Mouse (Mus musculus): ENCODE measurements around the gene Hspa5.
"Not testable (repeated sequence)": the region's sequence is repeated elsewhere in the genome, so short reads cannot be mapped to it uniquely, and the experiment has no call there.

Hspa5 gene

GRCm38 (mm10) chr2:34770951-34771350 is 819 bp upstream of the Hspa5 start:
- no peak for DNase-seq (ENCODE audit: inconsistent ontology term)

DNA sequence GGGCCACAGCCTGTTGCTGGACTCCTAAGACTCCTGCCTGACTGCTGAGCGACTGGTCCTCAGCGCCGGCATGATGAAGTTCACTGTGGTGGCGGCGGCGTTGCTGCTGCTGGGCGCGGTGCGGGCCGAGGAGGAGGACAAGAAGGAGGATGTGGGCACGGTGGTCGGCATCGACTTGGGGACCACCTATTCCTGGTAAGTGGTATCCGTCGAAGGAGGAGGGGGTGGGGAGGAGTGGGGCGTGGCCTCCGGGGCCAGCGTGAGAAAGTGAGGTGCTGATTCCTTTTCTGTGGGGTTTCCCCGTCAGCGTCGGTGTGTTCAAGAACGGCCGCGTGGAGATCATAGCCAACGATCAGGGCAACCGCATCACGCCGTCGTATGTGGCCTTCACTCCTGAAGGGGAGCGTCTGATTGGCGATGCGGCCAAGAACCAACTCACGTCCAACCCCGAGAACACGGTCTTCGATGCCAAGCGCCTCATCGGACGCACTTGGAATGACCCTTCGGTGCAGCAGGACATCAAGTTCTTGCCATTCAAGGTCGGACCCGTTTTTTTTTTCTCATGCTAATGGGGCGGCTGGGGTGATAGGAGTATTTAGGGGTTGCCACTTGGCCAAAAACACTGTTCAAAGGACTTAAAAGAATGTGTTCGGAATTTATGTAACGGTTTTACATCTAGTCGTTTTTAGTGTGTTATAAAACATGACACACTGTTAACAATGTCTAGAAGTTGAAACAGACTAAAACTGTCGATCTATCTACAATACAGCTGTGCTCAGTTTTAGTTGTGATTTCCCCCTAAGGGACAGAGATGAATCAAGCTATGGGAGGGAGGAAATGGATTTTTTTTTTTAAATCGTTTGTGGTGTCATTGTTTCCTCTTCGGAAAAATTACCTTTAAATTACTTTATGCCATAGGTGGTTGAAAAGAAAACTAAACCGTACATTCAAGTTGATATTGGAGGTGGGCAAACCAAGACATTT is 774 bp downstream of the Hspa5 start:
- DNase-seq (ENCODE audit: inconsistent ontology term): no peak

DNA sequence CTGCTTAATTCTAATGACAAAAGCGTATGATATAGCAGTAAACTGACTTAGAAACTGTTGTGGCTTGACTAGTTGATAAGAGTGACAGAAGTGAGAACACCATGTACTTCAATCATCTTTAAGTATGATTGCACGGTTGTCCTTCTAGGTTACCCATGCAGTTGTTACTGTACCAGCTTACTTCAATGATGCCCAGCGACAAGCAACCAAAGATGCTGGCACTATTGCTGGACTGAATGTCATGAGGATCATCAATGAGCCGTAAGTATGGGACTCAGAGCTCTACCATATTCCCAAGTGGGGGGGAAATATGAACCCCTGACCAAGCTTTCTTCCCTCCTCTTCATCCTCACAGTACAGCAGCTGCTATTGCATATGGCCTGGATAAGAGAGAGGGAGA is 1.9 kb downstream of the Hspa5 start:
- DNase-seq (ENCODE audit: inconsistent ontology term): no peak

DNA sequence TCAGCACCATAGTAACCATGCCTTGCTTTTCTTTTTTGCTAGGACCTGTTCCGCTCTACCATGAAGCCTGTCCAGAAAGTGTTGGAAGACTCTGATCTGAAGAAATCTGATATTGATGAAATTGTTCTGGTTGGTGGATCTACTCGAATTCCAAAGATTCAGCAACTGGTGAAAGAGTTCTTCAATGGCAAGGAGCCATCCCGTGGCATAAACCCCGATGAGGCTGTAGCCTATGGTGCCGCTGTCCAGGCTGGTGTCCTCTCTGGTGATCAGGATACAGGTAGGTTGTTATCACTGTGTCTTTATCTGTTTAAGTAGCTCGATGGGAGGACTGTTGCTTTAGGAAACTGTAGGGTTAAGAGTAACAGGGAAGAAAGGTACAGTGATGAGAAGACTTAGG is 2.7 kb downstream of the Hspa5 start:
- DNase-seq (ENCODE audit: inconsistent ontology term): no peak

- DNase-seq (ENCODE audit: inconsistent ontology term): no peak
These were observed 5.6 kb downstream of the Hspa5 start for GRCm38 (mm10) chr2:34777237-34777868.

DNA sequence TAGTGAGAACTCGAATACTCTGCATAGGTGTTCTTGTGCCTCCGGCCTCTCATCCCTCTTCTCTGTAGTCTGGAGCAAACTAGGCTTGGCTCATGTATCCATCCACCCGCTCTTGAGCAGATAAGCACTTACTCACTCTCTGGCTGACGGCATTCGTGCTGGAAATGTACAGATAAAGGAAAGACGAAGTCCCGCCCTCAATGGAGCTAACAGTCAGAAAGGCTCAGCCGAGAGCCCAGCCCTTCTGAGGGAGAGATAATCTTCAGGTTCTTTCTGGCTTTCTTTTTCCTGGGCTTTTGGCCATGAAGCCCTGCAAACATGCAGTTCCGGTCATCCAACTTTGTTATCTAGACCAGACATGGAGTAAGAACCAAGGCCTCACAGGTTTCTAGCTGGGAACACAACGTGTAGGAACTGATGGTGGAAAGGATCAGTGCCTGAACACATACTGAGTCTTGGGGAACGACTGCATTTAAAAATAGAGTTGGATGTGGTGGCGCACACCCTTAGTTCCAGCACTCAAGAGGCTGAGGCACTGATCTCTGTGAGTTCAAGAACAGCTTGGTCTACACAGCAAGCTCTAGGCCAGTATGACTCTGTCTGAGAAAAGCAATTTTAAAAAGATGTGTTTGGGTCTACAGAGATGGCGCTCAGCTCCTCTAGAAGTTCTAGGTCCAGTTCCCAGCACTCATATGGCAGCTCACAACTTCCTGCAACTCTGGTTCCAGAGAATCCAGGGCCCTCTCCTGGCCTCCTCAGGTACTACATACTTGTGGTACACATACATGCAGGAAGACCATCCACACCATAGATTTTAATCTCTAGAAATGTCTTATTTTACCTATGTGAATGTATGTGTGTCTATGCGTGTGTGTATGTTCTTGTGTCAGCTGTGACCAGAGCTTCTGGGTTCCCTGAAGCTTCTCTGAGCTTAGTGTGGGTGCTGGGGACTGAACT is 11.6 kb downstream of the Hspa5 start:
- no peak for DNase-seq (ENCODE audit: inconsistent ontology term)

GRCm38 (mm10) chr2:34784085-34784484 is 12.3 kb downstream of the Hspa5 start:
- no peak for DNase-seq (ENCODE audit: inconsistent ontology term)

DNA sequence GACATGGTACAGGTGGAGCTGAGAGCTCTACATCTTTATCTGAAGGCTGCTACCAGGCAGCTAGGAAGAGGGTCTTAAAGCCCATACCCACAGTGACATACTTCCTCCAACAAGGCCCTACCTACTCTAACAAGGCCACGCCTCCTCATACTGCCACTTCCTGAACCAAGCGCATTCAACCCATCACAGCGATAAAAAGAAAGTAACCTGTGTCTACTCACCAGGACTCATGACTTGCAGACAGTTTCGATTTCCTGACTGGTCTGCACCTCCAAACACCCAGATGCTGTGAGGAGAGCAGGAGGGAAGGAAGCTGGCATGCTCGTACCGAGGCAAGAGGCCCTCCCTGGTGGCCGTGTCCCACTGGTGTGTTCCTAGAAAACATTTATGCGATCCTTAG is 18.5 kb downstream of the Hspa5 start:
- DNase-seq (ENCODE audit: inconsistent ontology term): no peak

GRCm38 (mm10) chr2:34792543-34792942 is 20.8 kb downstream of the Hspa5 start:
- not testable (repeated sequence) for DNase-seq (ENCODE audit: inconsistent ontology term)

GRCm38 (mm10) chr2:34794511-34794910 is 22.7 kb downstream of the Hspa5 start:
- DNase-seq (ENCODE audit: inconsistent ontology term): no peak

DNA sequence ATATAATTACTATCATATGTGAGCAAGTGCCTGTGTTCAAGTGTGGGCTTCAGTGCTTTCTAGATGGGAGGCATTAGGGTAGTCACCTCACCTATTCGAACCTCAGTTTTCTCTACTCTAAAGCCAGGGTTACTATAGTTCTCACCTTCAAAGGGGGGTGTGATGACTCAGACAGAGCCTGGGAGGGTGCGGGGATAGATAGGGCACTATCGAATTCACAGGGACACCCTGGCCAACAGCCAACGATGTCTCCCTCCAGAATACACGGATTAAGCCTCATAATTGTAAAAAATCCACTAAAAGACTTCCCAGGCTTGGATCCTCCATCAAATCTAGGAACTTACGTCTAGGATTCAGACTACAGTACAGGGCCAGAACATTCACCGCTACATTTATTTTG is 23.7 kb downstream of the Hspa5 start:
- DNase-seq (ENCODE audit: inconsistent ontology term): no peak

DNA sequence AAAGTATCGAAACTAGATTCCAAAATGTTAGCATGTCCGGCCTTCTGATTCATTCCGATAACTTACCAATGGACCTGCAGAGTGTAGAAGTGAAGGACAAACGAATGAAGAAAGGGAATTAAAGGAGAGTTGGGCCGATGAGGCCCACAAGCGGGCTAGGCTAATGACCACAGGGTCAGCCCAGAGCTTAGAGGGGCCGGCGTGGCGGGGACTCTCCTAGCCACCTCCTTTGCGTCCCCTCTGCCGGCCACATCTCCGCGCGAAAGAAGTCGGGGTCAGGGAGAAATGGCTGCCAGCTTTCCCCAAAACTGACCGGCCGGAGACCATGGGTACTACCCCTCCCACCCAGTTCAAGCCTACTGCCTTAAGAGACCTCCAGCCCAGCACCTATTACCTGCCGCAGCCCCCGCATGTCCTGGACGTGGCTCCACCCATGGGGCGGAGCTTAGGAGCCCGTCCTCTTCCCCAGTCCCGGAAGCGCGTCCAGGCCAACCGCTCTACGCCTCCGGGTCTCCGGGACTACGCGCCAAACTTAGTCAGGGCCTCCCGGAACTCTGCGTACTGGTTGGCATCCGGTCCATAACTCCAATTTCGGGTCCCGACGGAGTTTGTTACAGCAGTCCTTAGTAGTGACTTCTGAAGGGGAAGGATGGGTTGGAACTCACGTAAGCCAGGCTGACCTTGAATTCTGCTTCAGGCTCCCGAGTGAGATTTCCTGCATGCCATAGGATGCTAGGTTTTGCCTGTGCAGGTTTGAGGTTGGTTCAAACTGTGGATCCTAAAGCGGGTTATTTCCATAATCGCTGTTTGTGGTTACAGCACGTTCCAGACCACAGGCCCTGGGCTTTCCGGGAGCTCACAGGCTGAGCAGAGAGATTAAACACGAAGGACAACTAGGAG is 27.8 kb downstream of the Hspa5 start, which contains the start of gene Rabepk:
Rabepk (minus strand) TSS at position 556 of the 900 bp plus-strand sequence.
- DNase-seq (ENCODE audit: inconsistent ontology term): peak; percentile 89

DNA sequence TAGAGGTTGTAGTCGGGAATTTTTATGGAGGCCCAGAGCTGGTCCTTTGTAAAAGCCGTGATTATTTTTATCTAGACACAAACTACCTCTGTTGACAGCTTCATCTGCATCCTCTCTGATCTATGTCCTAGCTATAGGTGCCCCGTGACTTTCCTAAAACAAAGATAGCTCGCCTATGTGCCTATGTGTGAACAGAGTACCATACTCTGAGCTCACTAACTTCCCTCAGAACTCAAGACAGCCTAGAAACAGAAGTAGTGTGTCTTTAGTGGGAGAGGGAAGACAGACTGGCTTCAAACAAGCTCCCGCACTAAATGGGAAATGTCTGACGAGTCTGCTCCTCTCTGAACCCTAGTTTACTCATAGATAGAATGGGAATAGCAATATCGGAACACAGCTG is 28.6 kb downstream of the Hspa5 start:
- DNase-seq (ENCODE audit: inconsistent ontology term): no peak

GRCm38 (mm10) chr2:34801516-34802482 is 30.0 kb downstream of the Hspa5 start:
- DNase-seq (ENCODE audit: inconsistent ontology term): peak; percentile 98

- peak; percentile 43 for DNase-seq (ENCODE audit: inconsistent ontology term)
These were observed 30.9 kb downstream of the Hspa5 start for GRCm38 (mm10) chr2:34802565-34803245.

- no peak for DNase-seq (ENCODE audit: inconsistent ontology term)
These were observed 32.0 kb downstream of the Hspa5 start for GRCm38 (mm10) chr2:34803746-34804145.

- no peak for DNase-seq (ENCODE audit: inconsistent ontology term)
These were observed 32.4 kb downstream of the Hspa5 start for GRCm38 (mm10) chr2:34804172-34804571.

DNA sequence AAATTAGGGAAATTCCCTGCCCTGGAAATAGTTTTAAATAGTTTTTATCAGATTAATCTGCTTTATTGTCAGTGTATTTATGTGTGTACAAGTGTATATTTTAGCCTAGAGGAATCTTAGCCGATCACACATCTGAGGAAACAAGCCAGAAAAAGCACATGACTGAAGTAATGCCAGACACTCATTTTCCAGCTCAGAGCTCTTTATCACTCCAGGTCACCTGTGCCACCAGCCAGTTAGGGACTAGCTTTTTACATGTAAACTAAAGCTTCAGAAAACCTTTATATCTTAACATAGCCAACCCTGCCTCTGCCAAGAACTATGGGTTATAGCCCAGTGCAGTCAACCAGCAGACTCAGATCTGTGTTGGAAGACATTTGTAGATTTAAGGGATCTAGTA is 33.0 kb downstream of the Hspa5 start:
- DNase-seq (ENCODE audit: inconsistent ontology term): no peak

DNA sequence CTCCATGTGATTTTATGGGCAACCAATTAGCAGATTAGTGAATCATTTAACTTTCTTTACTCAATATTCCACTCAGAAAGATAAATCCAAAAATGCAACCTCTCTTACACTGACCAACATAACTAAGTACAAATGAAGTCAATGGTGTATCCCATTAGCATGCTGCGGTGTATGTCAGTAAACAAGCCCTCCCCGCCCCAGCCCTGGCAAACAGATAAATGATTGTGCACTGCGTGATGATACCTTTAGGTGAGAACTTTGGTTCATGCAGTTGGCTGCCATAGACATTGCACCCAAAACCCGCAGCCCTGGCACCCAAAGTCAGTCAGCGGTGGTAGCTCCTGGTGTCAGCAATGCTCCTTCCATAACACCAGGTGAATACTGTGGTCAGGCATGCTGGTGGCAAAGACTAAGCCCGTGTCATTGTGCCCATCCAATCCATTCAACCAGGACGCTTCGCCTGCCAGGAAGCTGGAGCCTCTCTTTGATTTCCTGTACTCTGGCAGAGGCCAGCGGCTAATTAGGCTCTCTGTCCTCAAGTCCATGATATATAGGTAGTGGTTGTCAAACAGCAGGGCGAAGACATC is 33.7 kb downstream of the Hspa5 start:
- no peak for DNase-seq (ENCODE audit: inconsistent ontology term)
